Mouse (Mus musculus) neural tube, embryonic 12.5 days (tissue): ENCODE data around the gene Adora1. TPM values are rescaled to one million over a fixed set of nuclear protein-coding genes. Genes with fewer than 3 reads are reported as not detected.

Experiments used
- ATAC-seq: fragments of 200-750 bp; cut with Nextera tagmentation; 2 replicates; pipeline ENCODE4 v1.8.0; 2017; ENCODE audit warnings: low read depth, mild to moderate bottlenecking, moderate TSS enrichment, moderate library complexity; ENCODE audit not compliant: low FRiP score
- H3K27ac ChIP-seq: fragments of 300-500 bp; sonication (generic); 2 replicates; pipeline ENCODE4 v1.5.1; 2016
- H3K27me3 ChIP-seq: fragments of 300-500 bp; sonication (generic); replicated peaks from 2 replicates; pipeline ENCODE4 v1.6.1; 2016; ENCODE audit warnings: mild to moderate bottlenecking
- H3K36me3 ChIP-seq: fragments of 300-500 bp; sonication (generic); 2 replicates; pipeline ENCODE4 v1.6.1; 2016; ENCODE audit warnings: mild to moderate bottlenecking
- H3K4me1 ChIP-seq: fragments of 300-500 bp; sonication (generic); 2 replicates; pipeline ENCODE4 v1.6.1; 2016
- H3K4me2 ChIP-seq: fragments of 300-500 bp; sonication (generic); replicated peaks from 2 replicates; pipeline ENCODE4 v1.6.1; 2016; ENCODE audit warnings: mild to moderate bottlenecking
- H3K4me3 ChIP-seq: fragments of 300-500 bp; sonication (generic); 2 replicates; pipeline ENCODE4 v1.5.1; 2016
- H3K9ac ChIP-seq: fragments of 300-500 bp; sonication (generic); 2 replicates; pipeline ENCODE4 v1.6.1; 2016; ENCODE audit warnings: mild to moderate bottlenecking
- H3K9me3 ChIP-seq: fragments of 300-500 bp; sonication (generic); 2 replicates; pipeline ENCODE4 v1.6.1; 2016; ENCODE audit warnings: mild to moderate bottlenecking
- WGBS: fragments of 180-500 bp; shearing (Covaris S2); methylation state at CpG from one replicate; pipeline ENCODE4 v1.1.7; 2016; 5-methylcytosine and 5-hydroxymethylcytosine counted together
- polyA plus RNA-seq: library from polyadenylated mRNA; unstranded; fragments of >200 nt; fragmentation: Nextera tagmentation; extraction: Ambion mirVana; gene quantifications from 2 replicates; pipeline ENCODE4 v1.2.1, GENCODE M21; 2016

Adora1 gene
- polyA plus RNA-seq, 1 experiment from 2014 or later = 5.5 TPM

GRCm38 (mm10) chr1:134234455-134235390, 508 bp downstream of the Adora1 start:
- Histone ChIP-seq H3K4me2 (peak overlapping the region; percentile 85), H3K4me3 (peak overlapping the region; percentile 41), H3K27ac (no peak overlapping the region), H3K4me1 (peaks cover 22% of the 10 kb centered on the region), H3K9ac (peak overlapping the region; percentile 53), H3K9me3 (no peaks in the 10 kb centered on the region), H3K27me3 (peaks cover 52% of the 10 kb centered on the region), H3K36me3 (no peaks in the 10 kb centered on the region)
- under 1% methylated on average over 41 of the region's 41 CpGs for WGBS
- peak; percentile 61 for ATAC-seq

- H3K27ac ChIP-seq = no peak overlapping the region
- H3K4me2 ChIP-seq = peak overlapping the region; percentile 85
- ATAC-seq = no peak
- no peaks in the 10 kb centered on the region for H3K36me3 ChIP-seq
- 0 out of 2 replicates have a peak overlapping the region, but pooled peaks have one; percentile 21 for H3K9ac ChIP-seq
- no peaks in the 10 kb centered on the region for H3K9me3 ChIP-seq
- peaks cover 52% of the 10 kb centered on the region for H3K27me3 ChIP-seq
- WGBS = 55% methylated on average over 19 of the region's 19 CpGs
- peaks cover 22% of the 10 kb centered on the region for H3K4me1 ChIP-seq
- H3K4me3 ChIP-seq = 0 out of 2 replicates have a peak overlapping the region, but pooled peaks have one; percentile 41
Observed at GRCm38 (mm10) chr1:134233681-134234454, 1.4 kb downstream of the Adora1 start.

GRCm38 (mm10) chr1:134232778-134233531, 2.3 kb downstream of the Adora1 start:
- Histone ChIP-seq H3K36me3 (no peaks in the 10 kb centered on the region), H3K9me3 (no peaks in the 10 kb centered on the region), H3K4me3 (no peak overlapping the region), H3K4me1 (peaks cover 22% of the 10 kb centered on the region), H3K9ac (0 out of 2 replicates have a peak overlapping the region, but pooled peaks have one; percentile 17), H3K4me2 (peak overlapping the region; percentile 85), H3K27ac (no peak overlapping the region), H3K27me3 (peaks cover 50% of the 10 kb centered on the region)
- 53% methylated on average over 12 of the region's 12 CpGs for WGBS
- ATAC-seq = no peak

GRCm38 (mm10) chr1:134232326-134232725, 2.9 kb downstream of the Adora1 start:
- no peaks in the 10 kb centered on the region for H3K9me3 ChIP-seq
- no peak overlapping the region for H3K4me3 ChIP-seq
- H3K27me3 ChIP-seq = peaks cover 48% of the 10 kb centered on the region
- H3K4me1 ChIP-seq = peaks cover 22% of the 10 kb centered on the region
- 75% methylated on average over 8 of the region's 8 CpGs for WGBS
- no peaks in the 10 kb centered on the region for H3K36me3 ChIP-seq
- H3K9ac ChIP-seq = no peak overlapping the region
- H3K4me2 ChIP-seq = no peak overlapping the region
- ATAC-seq = no peak
- no peak overlapping the region for H3K27ac ChIP-seq

- ATAC-seq = no peak
- Histone ChIP-seq H3K4me1 (peaks cover 22% of the 10 kb centered on the region), H3K9me3 (no peaks in the 10 kb centered on the region), H3K27ac (no peak overlapping the region), H3K4me3 (no peak overlapping the region), H3K36me3 (no peaks in the 10 kb centered on the region), H3K9ac (no peak overlapping the region), H3K27me3 (peaks cover 41% of the 10 kb centered on the region), H3K4me2 (no peak overlapping the region)
- WGBS = 73% methylated on average over 3 of the region's 3 CpGs
Observed at GRCm38 (mm10) chr1:134231681-134232080, 3.5 kb downstream of the Adora1 start.

- peaks cover 22% of the 10 kb centered on the region for H3K4me1 ChIP-seq
- no peak overlapping the region for H3K27ac ChIP-seq
- no peak overlapping the region for H3K4me3 ChIP-seq
- no peak overlapping the region for H3K9ac ChIP-seq
- H3K27me3 ChIP-seq = peaks cover 37% of the 10 kb centered on the region
- WGBS = 87% methylated on average over 3 of the region's 3 CpGs
- no peaks in the 10 kb centered on the region for H3K36me3 ChIP-seq
- no peak for ATAC-seq
- no peak overlapping the region for H3K4me2 ChIP-seq
- H3K9me3 ChIP-seq = no peaks in the 10 kb centered on the region
Observed at GRCm38 (mm10) chr1:134231270-134231669, 4.0 kb downstream of the Adora1 start.

GRCm38 (mm10) chr1:134230638-134231228, 4.5 kb downstream of the Adora1 start:
- H3K4me2 ChIP-seq = no peak overlapping the region
- no peak overlapping the region for H3K4me3 ChIP-seq
- no peak overlapping the region for H3K9ac ChIP-seq
- ATAC-seq = no peak
- H3K27ac ChIP-seq = no peak overlapping the region
- 88% methylated on average over 10 of the region's 10 CpGs for WGBS
- no peaks in the 10 kb centered on the region for H3K9me3 ChIP-seq
- H3K27me3 ChIP-seq = peaks cover 32% of the 10 kb centered on the region
- H3K4me1 ChIP-seq = peaks cover 22% of the 10 kb centered on the region
- H3K36me3 ChIP-seq = no peaks in the 10 kb centered on the region

- no peak overlapping the region for H3K4me3 ChIP-seq
- WGBS = 73% methylated on average over 5 of the region's 5 CpGs
- no peaks in the 10 kb centered on the region for H3K36me3 ChIP-seq
Observed at GRCm38 (mm10) chr1:134229806-134230575, 5.2 kb downstream of the Adora1 start.

GRCm38 (mm10) chr1:134226739-134227138, 8.5 kb downstream of the Adora1 start:
- Histone ChIP-seq H3K9me3 (no peaks in the 10 kb centered on the region), H3K4me2 (no peak overlapping the region), H3K27ac (no peak overlapping the region), H3K4me1 (no peaks in the 10 kb centered on the region), H3K36me3 (no peaks in the 10 kb centered on the region), H3K27me3 (no peaks in the 10 kb centered on the region), H3K9ac (no peak overlapping the region), H3K4me3 (no peak overlapping the region)
- no peak for ATAC-seq
- 79% methylated on average over 8 of the region's 8 CpGs for WGBS

More at GRCm38 (mm10) chr1:134229806-134230575, 5.2 kb downstream of the Adora1 start:
- Histone ChIP-seq H3K4me1 (peaks cover 16% of the 10 kb centered on the region), H3K9ac (no peak overlapping the region), H3K27me3 (peaks cover 24% of the 10 kb centered on the region), H3K4me2 (no peak overlapping the region), H3K27ac (no peak overlapping the region), H3K9me3 (no peaks in the 10 kb centered on the region)
- no peak for ATAC-seq

- 89% methylated on average over 5 of the region's 5 CpGs for WGBS
- Histone ChIP-seq H3K27ac (no peak overlapping the region), H3K9ac (no peak overlapping the region), H3K9me3 (no peaks in the 10 kb centered on the region), H3K27me3 (no peaks in the 10 kb centered on the region), H3K4me2 (no peak overlapping the region), H3K4me3 (no peak overlapping the region), H3K36me3 (no peaks in the 10 kb centered on the region), H3K4me1 (no peaks in the 10 kb centered on the region)
- no peak for ATAC-seq
Observed at GRCm38 (mm10) chr1:134225375-134225774, 9.9 kb downstream of the Adora1 start.

GRCm38 (mm10) chr1:134224649-134225227, 10.5 kb downstream of the Adora1 start:
- no peaks in the 10 kb centered on the region for H3K4me1 ChIP-seq
- H3K27me3 ChIP-seq = no peaks in the 10 kb centered on the region
- H3K4me2 ChIP-seq = no peak overlapping the region
- no peak overlapping the region for H3K9ac ChIP-seq
- no peak overlapping the region for H3K27ac ChIP-seq
- H3K9me3 ChIP-seq = no peaks in the 10 kb centered on the region
- 91% methylated on average over 12 of the region's 12 CpGs for WGBS
- no peak for ATAC-seq
- H3K36me3 ChIP-seq = no peaks in the 10 kb centered on the region
- no peak overlapping the region for H3K4me3 ChIP-seq
